In genomic region chr7:16287016-16287415, GRCm38 (mm10) we compare ENCODE assay signal across 8 mouse cellular contexts. TPM values are rescaled to one million over a fixed set of nuclear protein-coding genes. Genes with fewer than 3 reads are reported as not detected.
A peak's percentile ranks its signal among the peaks of the same experiment; 100 is the strongest.
DNase-seq lines count a peak whose midpoint lies in the region; ATAC-seq and TF ChIP-seq lines count a peak whose summit lies in the region.

No protein-coding gene starts in this region.

- TF ChIP-seq POLR2A in myocyte (IDR thresholded peaks at IDR 0.05; ENCODE audit: insufficient read length, low read depth), result no peak

- 77% methylated on average over 2 of the region's 2 CpGs for WGBS in kidney, postnatal 0 days
- WGBS in embryonic facial prominence, embryonic 10.5 days, result 84% methylated on average over 2 of the region's 2 CpGs
- 80% methylated on average over 2 of the region's 2 CpGs for WGBS in hindbrain, postnatal 0 days

- no peak for ATAC-seq in kidney, postnatal 0 days (replicated peaks; ENCODE audit: low FRiP score, low read depth)
- ATAC-seq in hindbrain, postnatal 0 days, result no peak

- peak overlapping the region; percentile 88; the same call in 1 of the 2 replicates for H3K9ac ChIP-seq in kidney, postnatal 0 days (ENCODE audit: low read depth, low read length)
- peak overlapping the region; percentile 60; the same call in 1 of the 2 replicates for H3K9ac ChIP-seq in hindbrain, postnatal 0 days (replicated peaks; ENCODE audit: low read length)

- peak overlapping the region; percentile 55 for H3K4me2 ChIP-seq in kidney, postnatal 0 days (ENCODE audit: low read length)
- peak overlapping the region; percentile 65 for H3K4me2 ChIP-seq in hindbrain, postnatal 0 days (ENCODE audit: low read depth, low read length)
- peak overlapping the region; percentile 72 for H3K4me2 ChIP-seq in myocyte (ENCODE audit: low read depth)

- H3K27me3 ChIP-seq in kidney, postnatal 0 days (ENCODE audit: insufficient read depth, low read length), result no peaks in the 10 kb centered on the region
- no peaks in the 10 kb centered on the region for H3K27me3 ChIP-seq in embryonic facial prominence, embryonic 10.5 days (replicated peaks; ENCODE audit: low read depth, poor library complexity, severe bottlenecking)
- no peaks in the 10 kb centered on the region for H3K27me3 ChIP-seq in hindbrain, postnatal 0 days (ENCODE audit: insufficient read depth, low read length)
- no peaks in the 10 kb centered on the region for H3K27me3 ChIP-seq in myocyte (ENCODE audit: control insufficient read depth, insufficient read depth, insufficient read length)

- no peak overlapping the region for H3ac ChIP-seq in myocyte (ENCODE audit: control insufficient read depth, insufficient read length)

- H3K36me3 ChIP-seq in kidney, postnatal 0 days (ENCODE audit: insufficient read depth, low read length), result peaks cover 10% of the 10 kb centered on the region; the same call in 1 of the 2 replicates
- H3K36me3 ChIP-seq in embryonic facial prominence, embryonic 10.5 days (replicated peaks), result peaks cover 23% of the 10 kb centered on the region
- H3K36me3 ChIP-seq in hindbrain, postnatal 0 days (ENCODE audit: insufficient read depth, low read length), result peaks cover 13% of the 10 kb centered on the region; the same call in 1 of the 2 replicates
- peaks cover 9% of the 10 kb centered on the region for H3K36me3 ChIP-seq in myocyte (ENCODE audit: control insufficient read depth, insufficient read depth)

- H3K4me3 ChIP-seq in kidney, postnatal 0 days (replicated peaks; ENCODE audit: low read depth, low read length), result peak overlapping the region; percentile 62
- H3K4me3 ChIP-seq in embryonic facial prominence, embryonic 10.5 days, result peak overlapping the region; percentile 82
- peak overlapping the region; percentile 56 for H3K4me3 ChIP-seq in hindbrain, postnatal 0 days (ENCODE audit: low read length)
- H3K4me3 ChIP-seq in myocyte, result peak overlapping the region; percentile 36

- peaks cover 13% of the 10 kb centered on the region for H3K79me2 ChIP-seq in myocyte (ENCODE audit: control insufficient read depth, insufficient read depth)

- TF ChIP-seq CTCF in kidney, postnatal 0 days (IDR thresholded peaks at IDR 0.05; ENCODE audit: low read depth), result no peak
- TF ChIP-seq CTCF in hindbrain, postnatal 0 days (IDR thresholded peaks at IDR 0.05; ENCODE audit: low read depth), result no peak

- H3K4me1 ChIP-seq in kidney, postnatal 0 days (replicated peaks; ENCODE audit: insufficient read depth, low read length), result no peaks in the 10 kb centered on the region
- H3K4me1 ChIP-seq in embryonic facial prominence, embryonic 10.5 days, result peaks cover 14% of the 10 kb centered on the region
- 0 out of 2 replicates have a peak, but pooled peaks cover 3% of the 10 kb centered on the region for H3K4me1 ChIP-seq in hindbrain, postnatal 0 days (ENCODE audit: insufficient read depth, low read length)

- no peak for DNase-seq in kidney, postnatal 0 days (ENCODE audit: low spot score)
- DNase-seq in kidney, postnatal 14 days, result no peak
- DNase-seq in embryonic facial prominence, embryonic 10.5 days (ENCODE audit: low spot score), result no peak
- no peak for DNase-seq in hindbrain, postnatal 0 days (ENCODE audit: low spot score)
- no peak for DNase-seq in frontal cortex, postnatal 36 days (ENCODE audit: low spot score in 2 of 2)
- no peak for DNase-seq in spleen, adult 18-20 months
- no peak for DNase-seq in layer of hippocampus, postnatal 36 days

- H3K27ac ChIP-seq in kidney, postnatal 0 days, result peak overlapping the region; percentile 98
- peak overlapping the region; percentile 97 for H3K27ac ChIP-seq in embryonic facial prominence, embryonic 10.5 days (replicated peaks)
- peak overlapping the region; percentile 88 for H3K27ac ChIP-seq in hindbrain, postnatal 0 days

- no peaks in the 10 kb centered on the region for H3K9me3 ChIP-seq in kidney, postnatal 0 days (replicated peaks; ENCODE audit: low read length)
- no peaks in the 10 kb centered on the region for H3K9me3 ChIP-seq in embryonic facial prominence, embryonic 10.5 days
- no peaks in the 10 kb centered on the region for H3K9me3 ChIP-seq in hindbrain, postnatal 0 days (ENCODE audit: low read length)

TF ChIP-seq in myocyte, 11 proteins besides CTCF, POLR2A, EP300 and RAD21:
- TF ChIP-seq CEBPB (IDR thresholded peaks at IDR 0.05; ENCODE audit: insufficient read depth, poor library complexity, severe bottlenecking) (no peak), REST (IDR thresholded peaks at IDR 0.05; ENCODE audit: insufficient read depth, insufficient read length) (no peak), MYOG (IDR thresholded peaks at IDR 0.05; ENCODE audit: control insufficient read depth in 1 of 3, insufficient read depth in 1 of 3, insufficient read length in 2 of 3, low read depth in 2 of 3) (no peak), MAX (IDR thresholded peaks at IDR 0.05; ENCODE audit: low read depth) (no peak), POLR2AphosphoS2 (IDR thresholded peaks at IDR 0.05; ENCODE audit: insufficient read length, low read depth) (no peak), USF1 (IDR thresholded peaks at IDR 0.05; ENCODE audit: low read depth) (no peak), E2F4 (IDR thresholded peaks at IDR 0.05; ENCODE audit: insufficient read depth) (no peak), TCF12 (IDR thresholded peaks at IDR 0.05; ENCODE audit: insufficient read depth, poor library complexity, severe bottlenecking) (no peak), SRF (IDR thresholded peaks at IDR 0.05; ENCODE audit: control insufficient read depth, insufficient read length, low read depth) (no peak), MYOD1 (IDR thresholded peaks at IDR 0.05; ENCODE audit: control insufficient read depth in 1 of 3, insufficient read length in 2 of 3, low read depth in 2 of 3) (no peak)

RNA-seq across cellular contexts. Expression of gene Ccdc9, which starts 0.4 kb away (rescaled TPM):
- polyA plus RNA-seq in kidney, postnatal 0 days (2015; fragmentation: Nextera tagmentation; extraction: Ambion mirVana), result 14.2 and 17.1 TPM in 2 replicates
- polyA plus RNA-seq in embryonic facial prominence, embryonic 10.5 days (2016; fragmentation: Nextera tagmentation; extraction: Ambion mirVana), result 27.1 and 27.5 TPM in 2 replicates
- total RNA-seq in hindbrain, postnatal 0 days (2014; rRNA removed), result 11.8 and 27.9 TPM in 2 replicates
- 13.4 and 14.8 TPM in 2 replicates for polyA plus RNA-seq in hindbrain, postnatal 0 days (2015; fragmentation: Nextera tagmentation; extraction: Ambion mirVana)
- 48.4 TPM for polyA plus RNA-seq in myocyte (2012; fragmentation: generic; extraction: Trizol)
- total RNA-seq in layer of hippocampus, postnatal 36 days (2021), result 10 to 100 TPM; 69.0 to 77.7 TPM

RNA-seq across cellular contexts. Expression of gene Inafm1, which starts 13.6 kb away (rescaled TPM):
- 28.2 and 32.0 TPM in 2 replicates for polyA plus RNA-seq in kidney, postnatal 0 days (2015; fragmentation: Nextera tagmentation; extraction: Ambion mirVana)
- polyA plus RNA-seq in embryonic facial prominence, embryonic 10.5 days (2016; fragmentation: Nextera tagmentation; extraction: Ambion mirVana), result 5.9 and 9.1 TPM in 2 replicates
- 56.0 and 71.3 TPM in 2 replicates for total RNA-seq in hindbrain, postnatal 0 days (2014; rRNA removed)
- 74.1 and 78.4 TPM in 2 replicates for polyA plus RNA-seq in hindbrain, postnatal 0 days (2015; fragmentation: Nextera tagmentation; extraction: Ambion mirVana)
- 12.1 TPM for polyA plus RNA-seq in myocyte (2012; fragmentation: generic; extraction: Trizol)
- total RNA-seq in layer of hippocampus, postnatal 36 days (2021), result 10 to 100 TPM; 31.2 to 33.0 TPM

RNA-seq across cellular contexts. Expression of gene Bbc3, which starts 21.2 kb away (rescaled TPM):
- polyA plus RNA-seq in kidney, postnatal 0 days (2015; fragmentation: Nextera tagmentation; extraction: Ambion mirVana), result 12.4 and 13.1 TPM in 2 replicates
- 12.9 and 13.4 TPM in 2 replicates for polyA plus RNA-seq in embryonic facial prominence, embryonic 10.5 days (2016; fragmentation: Nextera tagmentation; extraction: Ambion mirVana)
- total RNA-seq in hindbrain, postnatal 0 days (2014; rRNA removed), result 51.0 and 55.8 TPM in 2 replicates
- 32.2 and 33.3 TPM in 2 replicates for polyA plus RNA-seq in hindbrain, postnatal 0 days (2015; fragmentation: Nextera tagmentation; extraction: Ambion mirVana)
- 34.6 TPM for polyA plus RNA-seq in myocyte (2012; fragmentation: generic; extraction: Trizol)
- total RNA-seq in layer of hippocampus, postnatal 36 days (2021), result 10 to 100 TPM; 11.3 to 13.0 TPM

RNA-seq across cellular contexts. Expression of gene C5ar1, which starts 27.7 kb away (rescaled TPM):
- polyA plus RNA-seq in kidney, postnatal 0 days (2015; fragmentation: Nextera tagmentation; extraction: Ambion mirVana), result 3.1 and 3.4 TPM in 2 replicates
- polyA plus RNA-seq in embryonic facial prominence, embryonic 10.5 days (2016; fragmentation: Nextera tagmentation; extraction: Ambion mirVana), result 0.54 and 0.64 TPM in 2 replicates
- 1.4 and 1.9 TPM in 2 replicates for total RNA-seq in hindbrain, postnatal 0 days (2014; rRNA removed)
- polyA plus RNA-seq in hindbrain, postnatal 0 days (2015; fragmentation: Nextera tagmentation; extraction: Ambion mirVana), result 0.93 and 1.5 TPM in 2 replicates
- polyA plus RNA-seq in myocyte (2012; fragmentation: generic; extraction: Trizol), result not detected
- total RNA-seq in layer of hippocampus, postnatal 36 days (2021), result 1 to 10 TPM in 1 of 2 experiments, under 1 TPM in 1; 0.62 to 1.9 TPM

RNA-seq across cellular contexts. Expression of gene C5ar2, which starts 43.1 kb away (rescaled TPM):
- 0.08 and 0.11 TPM in 2 replicates for polyA plus RNA-seq in kidney, postnatal 0 days (2015; fragmentation: Nextera tagmentation; extraction: Ambion mirVana)
- polyA plus RNA-seq in embryonic facial prominence, embryonic 10.5 days (2016; fragmentation: Nextera tagmentation; extraction: Ambion mirVana), result 0.05 and 0.09 TPM in 2 replicates
- 0.47 TPM in 1 of 2 replicates, not detected in the other for total RNA-seq in hindbrain, postnatal 0 days (2014; rRNA removed)
- 0.11 and 0.18 TPM in 2 replicates for polyA plus RNA-seq in hindbrain, postnatal 0 days (2015; fragmentation: Nextera tagmentation; extraction: Ambion mirVana)
- not detected for polyA plus RNA-seq in myocyte (2012; fragmentation: generic; extraction: Trizol)
- under 1 TPM; 0.35 to 0.60 TPM for total RNA-seq in layer of hippocampus, postnatal 36 days (2021)
